Mouse (Mus musculus): ENCODE measurements around the gene Gm11060.

Gm11060 gene

GRCm38 (mm10) chr2:105091718-105092117, at the start of gene Gm11060:
Gene Gm11060, plus strand, starts transcription at chr2:105092018.
- no peak for DNase-seq (ENCODE audit: extremely low spot score)

GRCm38 (mm10) chr2:105043152-105043551, 48.7 kb upstream of the Gm11060 start:
- DNase-seq (ENCODE audit: extremely low spot score): no peak

GRCm38 (mm10) chr2:105048301-105048700, 43.5 kb upstream of the Gm11060 start:
- no peak for DNase-seq (ENCODE audit: extremely low spot score)

- DNase-seq (ENCODE audit: extremely low spot score): no peak
These were observed 36.3 kb upstream of the Gm11060 start for GRCm38 (mm10) chr2:105055529-105055928.

GRCm38 (mm10) chr2:105058577-105059116, 33.2 kb upstream of the Gm11060 start:
- no peak for DNase-seq (ENCODE audit: extremely low spot score)

GRCm38 (mm10) chr2:105062741-105063372, 29.0 kb upstream of the Gm11060 start:
- DNase-seq (ENCODE audit: extremely low spot score): no peak

GRCm38 (mm10) chr2:105072496-105072895, 19.3 kb upstream of the Gm11060 start:
- DNase-seq (ENCODE audit: extremely low spot score): no peak

GRCm38 (mm10) chr2:105074196-105074595, 17.6 kb upstream of the Gm11060 start:
- DNase-seq (ENCODE audit: extremely low spot score): no peak

- DNase-seq (ENCODE audit: extremely low spot score): no peak
These were observed 16.0 kb upstream of the Gm11060 start for GRCm38 (mm10) chr2:105075809-105076208.

GRCm38 (mm10) chr2:105077151-105077550, 14.7 kb upstream of the Gm11060 start:
- no peak for DNase-seq (ENCODE audit: extremely low spot score)

- DNase-seq (ENCODE audit: extremely low spot score): no peak
These were observed 9.5 kb upstream of the Gm11060 start for GRCm38 (mm10) chr2:105082256-105082790.

GRCm38 (mm10) chr2:105084035-105084434, 7.8 kb upstream of the Gm11060 start:
- DNase-seq (ENCODE audit: extremely low spot score): no peak

GRCm38 (mm10) chr2:105086081-105086480, 5.7 kb upstream of the Gm11060 start:
- no peak for DNase-seq (ENCODE audit: extremely low spot score)

GRCm38 (mm10) chr2:105088005-105088404, 3.8 kb upstream of the Gm11060 start:
- no peak for DNase-seq (ENCODE audit: extremely low spot score)

GRCm38 (mm10) chr2:105089083-105089482, 2.7 kb upstream of the Gm11060 start:
- DNase-seq (ENCODE audit: extremely low spot score): no peak

- DNase-seq (ENCODE audit: extremely low spot score): no peak
These were observed 2.0 kb upstream of the Gm11060 start for GRCm38 (mm10) chr2:105089581-105090508.

GRCm38 (mm10) chr2:105090991-105091390, 827 bp upstream of the Gm11060 start:
- DNase-seq (ENCODE audit: extremely low spot score): no peak

- DNase-seq (ENCODE audit: extremely low spot score): no peak
These were observed 5.6 kb downstream of the Gm11060 start for GRCm38 (mm10) chr2:105097294-105097953.

- no peak for DNase-seq (ENCODE audit: extremely low spot score)
These were observed 7.6 kb downstream of the Gm11060 start for GRCm38 (mm10) chr2:105099410-105099809.

- DNase-seq (ENCODE audit: extremely low spot score): no peak
These were observed 8.7 kb downstream of the Gm11060 start for GRCm38 (mm10) chr2:105100541-105100940.

- DNase-seq (ENCODE audit: extremely low spot score): no peak
These were observed 16.9 kb downstream of the Gm11060 start for GRCm38 (mm10) chr2:105108703-105109158.

GRCm38 (mm10) chr2:105114074-105114473, 22.3 kb downstream of the Gm11060 start:
- DNase-seq (ENCODE audit: extremely low spot score): no peak

All from embryo, embryonic 9.5 days (tissue).